Mouse (Mus musculus) c-Kit-positive CD71-negative TER-119-negative erythroid progenitor cells, embryonic 14.5 days (primary cell): ENCODE measurements around the gene Large1.
A peak's percentile ranks its signal among the peaks of the same experiment; 100 is the strongest.
"Not testable (repeated sequence)": the region's sequence is repeated elsewhere in the genome, so short reads cannot be mapped to it uniquely, and the experiment has no call there.

Source experiments
- DNase-seq: peaks from one replicate; pipeline ENCODE4 v3.0.0-alpha.2; 2013; ENCODE audit warnings: low read depth

Large1 gene

DNA sequence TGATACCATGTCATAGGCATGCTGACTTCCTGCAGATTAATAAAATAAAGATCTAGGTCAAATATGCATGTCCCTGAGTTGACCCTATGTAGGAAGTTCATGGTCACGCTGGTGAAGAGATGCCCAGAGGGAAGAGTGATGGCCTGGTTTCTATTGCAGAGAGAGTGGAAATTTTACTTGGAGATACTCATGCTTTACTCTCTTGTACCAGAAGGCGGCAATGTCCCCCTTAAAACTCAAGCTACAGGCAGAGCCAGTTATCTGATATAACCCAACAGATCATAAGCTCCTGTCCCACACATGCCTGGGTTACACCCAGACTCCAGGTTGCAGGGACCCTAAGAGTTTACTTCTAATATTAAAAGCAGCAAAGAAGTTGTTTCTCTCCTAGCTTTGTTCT, 345.9 kb downstream of the Large1 start:
- no peak for DNase-seq

DNA sequence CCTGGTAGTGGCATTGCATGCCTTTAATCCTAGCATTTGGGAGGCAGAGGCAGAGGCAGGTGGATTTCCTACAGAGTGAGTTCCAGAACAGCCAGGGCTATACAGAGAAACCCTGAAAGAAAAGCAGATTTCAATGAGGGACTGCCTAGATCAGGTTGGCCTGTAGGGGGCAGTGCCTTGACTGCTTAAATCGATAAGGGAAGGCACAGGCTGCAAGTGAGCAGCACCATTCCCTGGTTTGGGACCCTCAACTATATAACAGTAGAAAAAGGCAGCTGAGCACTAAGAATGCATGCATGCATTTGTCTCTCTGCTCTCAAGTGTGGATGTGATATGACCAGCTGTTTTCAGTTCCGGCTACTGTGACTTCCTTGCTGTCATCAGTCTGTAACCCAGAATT, 349.5 kb downstream of the Large1 start:
- peak; percentile 7 for DNase-seq

GRCm38 (mm10) chr8:72993831-72994230, 359.5 kb downstream of the Large1 start:
- no peak for DNase-seq

DNA sequence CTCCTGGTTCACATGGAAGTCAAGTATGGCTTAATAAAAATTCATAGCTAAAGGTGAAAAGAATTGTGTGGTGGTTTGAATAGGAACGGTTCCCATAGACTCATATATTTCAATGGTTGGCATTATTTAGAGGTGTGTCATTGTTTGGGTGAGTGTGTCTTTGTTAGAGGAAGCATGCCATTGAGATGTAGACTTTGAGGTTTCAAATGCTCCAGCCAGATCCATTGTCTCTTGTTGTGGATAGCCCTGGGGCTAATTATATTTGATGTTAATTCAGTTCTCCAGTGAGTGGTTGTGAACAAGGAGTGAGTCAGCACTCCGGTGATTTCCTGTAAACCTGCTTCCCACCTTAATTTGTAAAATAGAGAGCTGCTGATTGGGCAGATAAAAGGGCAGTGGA, 362.9 kb downstream of the Large1 start:
- DNase-seq, result no peak

- DNase-seq, result no peak
Measured at GRCm38 (mm10) chr8:72982832-72983231, 370.5 kb downstream of the Large1 start.

- DNase-seq, result no peak
Measured at GRCm38 (mm10) chr8:72955074-72955473, 398.3 kb downstream of the Large1 start.

DNA sequence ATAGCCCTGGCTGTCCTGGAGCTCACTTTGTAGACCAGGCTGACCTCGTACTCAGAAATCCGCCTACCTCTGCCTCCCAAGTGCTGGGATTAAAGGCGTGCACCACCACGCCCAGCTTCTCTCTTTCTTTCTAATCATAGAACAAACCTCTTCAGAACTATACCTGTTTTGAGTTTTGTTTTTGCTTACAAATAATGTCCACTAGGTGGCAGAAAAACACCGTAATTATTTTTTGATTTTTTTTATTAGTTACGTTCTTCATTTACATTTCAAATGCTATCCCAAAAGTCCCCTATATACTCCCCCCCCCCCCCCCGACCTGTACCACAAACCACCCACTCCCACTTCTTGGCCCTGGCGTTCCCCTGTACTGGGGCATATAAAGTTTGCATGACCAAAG, 411.9 kb downstream of the Large1 start:
- not testable (repeated sequence) for DNase-seq

DNA sequence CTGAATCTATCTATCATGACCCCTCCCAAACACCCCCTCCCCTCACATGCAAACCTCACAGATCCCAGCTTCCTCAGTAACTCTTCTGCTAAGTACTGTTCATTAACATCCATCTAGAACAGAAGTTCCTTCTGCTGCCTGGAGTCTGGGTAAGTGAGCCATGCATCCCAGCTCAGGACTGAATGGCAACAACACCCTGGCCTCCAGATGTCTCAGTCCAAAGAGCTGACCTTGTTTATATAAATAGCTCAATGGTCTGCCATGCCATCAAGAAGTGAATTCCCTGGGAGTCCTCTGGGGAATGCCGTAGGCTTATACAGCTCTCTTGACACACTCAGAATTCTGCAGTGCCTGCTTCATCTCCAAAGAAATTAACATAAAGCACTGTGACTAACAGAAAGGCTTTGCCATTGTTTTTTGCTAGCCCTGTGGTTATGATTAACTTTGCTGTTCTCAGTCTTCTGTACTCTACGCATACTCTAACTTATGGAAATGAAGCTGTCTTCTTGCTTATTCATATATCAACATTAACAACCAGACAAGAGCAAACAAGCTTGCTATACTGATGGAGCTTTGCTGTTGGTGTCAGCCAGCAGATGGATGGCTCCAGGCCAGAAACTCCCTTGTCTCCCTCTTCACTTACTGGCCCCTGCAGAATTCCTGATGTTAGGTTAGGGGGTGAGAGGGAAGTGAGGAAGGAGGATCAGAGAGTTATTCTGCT, 434.0 kb downstream of the Large1 start:
- no peak for DNase-seq

DNA sequence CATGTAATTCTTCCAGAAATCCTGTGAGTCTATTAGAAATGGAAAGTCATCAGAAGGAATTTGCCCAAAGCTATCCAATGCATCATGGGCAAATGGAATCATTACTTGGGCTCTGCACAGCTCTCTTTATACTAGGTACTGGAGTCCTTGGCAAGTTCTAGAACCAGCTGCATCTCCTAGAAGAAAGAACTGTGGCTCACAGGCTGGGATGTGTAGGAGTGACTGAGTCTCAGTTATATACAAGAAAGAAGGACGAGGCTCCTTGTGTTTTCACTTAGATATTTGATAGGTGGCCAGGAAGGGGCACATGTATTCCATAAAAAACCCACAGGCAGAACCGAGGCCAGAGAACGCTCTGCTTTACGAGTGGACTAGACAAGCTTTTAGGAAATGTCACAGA, 447.8 kb downstream of the Large1 start:
- no peak for DNase-seq

DNA sequence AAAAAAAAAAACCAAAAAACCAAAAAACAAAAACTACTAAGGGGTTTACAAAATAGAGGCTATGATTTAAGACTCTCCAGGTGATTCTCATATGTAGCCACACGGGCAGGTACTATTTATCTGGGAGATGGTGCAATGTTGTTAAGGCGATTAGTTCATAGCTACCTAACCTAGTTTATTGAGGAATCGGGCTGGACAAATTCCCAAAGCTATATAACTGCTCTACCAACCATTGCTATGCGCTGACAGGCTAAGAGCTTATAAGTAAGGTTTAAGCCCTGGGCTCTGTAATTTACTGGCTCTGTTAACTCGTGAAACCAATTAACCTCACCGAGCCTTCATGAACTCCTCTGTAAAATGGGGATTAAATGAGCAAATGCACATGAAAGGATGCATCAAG, 451.7 kb downstream of the Large1 start:
- DNase-seq, result no peak

DNA sequence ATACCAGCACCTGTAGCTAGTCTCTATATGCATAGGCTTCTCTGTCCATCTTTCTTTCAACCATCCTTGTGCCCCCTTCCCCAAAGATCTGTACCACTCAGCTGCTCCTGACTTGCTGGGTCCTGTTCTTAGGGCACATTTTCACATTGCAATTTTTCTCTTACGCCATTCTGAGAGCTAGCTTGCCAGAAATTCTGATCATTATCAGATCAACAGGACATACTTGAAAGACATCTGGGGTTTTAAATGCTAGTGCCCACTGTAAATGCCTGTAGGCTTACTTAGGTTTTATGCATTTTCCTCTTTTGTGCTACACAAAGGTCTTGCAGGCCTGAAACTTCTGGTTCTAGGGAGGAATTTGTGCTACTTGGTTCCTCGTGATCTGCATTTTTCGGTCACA, 454.0 kb downstream of the Large1 start:
- DNase-seq, result no peak

GRCm38 (mm10) chr8:72883033-72883432, 470.3 kb downstream of the Large1 start:
- no peak for DNase-seq

DNA sequence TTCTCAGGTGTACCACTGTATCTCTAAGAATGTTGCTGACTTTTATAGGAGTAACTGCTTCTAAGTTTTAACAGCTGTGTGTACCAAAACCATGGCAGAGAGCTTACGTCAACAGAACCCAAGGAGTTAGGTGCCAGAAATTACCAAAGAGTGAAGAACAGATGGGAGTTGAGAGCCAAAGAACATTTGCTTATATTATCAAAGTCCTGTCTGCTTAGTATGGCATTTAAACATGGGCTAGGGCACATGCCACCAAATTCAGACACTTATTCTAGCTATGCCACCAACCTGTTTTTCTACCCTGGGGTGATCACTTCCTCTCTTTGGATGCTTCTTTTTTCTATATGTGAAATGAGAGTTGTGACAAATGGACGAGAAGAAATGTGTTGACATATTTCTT, 479.9 kb downstream of the Large1 start:
- no peak for DNase-seq

GRCm38 (mm10) chr8:72846881-72847280, 506.5 kb downstream of the Large1 start:
- no peak for DNase-seq

DNA sequence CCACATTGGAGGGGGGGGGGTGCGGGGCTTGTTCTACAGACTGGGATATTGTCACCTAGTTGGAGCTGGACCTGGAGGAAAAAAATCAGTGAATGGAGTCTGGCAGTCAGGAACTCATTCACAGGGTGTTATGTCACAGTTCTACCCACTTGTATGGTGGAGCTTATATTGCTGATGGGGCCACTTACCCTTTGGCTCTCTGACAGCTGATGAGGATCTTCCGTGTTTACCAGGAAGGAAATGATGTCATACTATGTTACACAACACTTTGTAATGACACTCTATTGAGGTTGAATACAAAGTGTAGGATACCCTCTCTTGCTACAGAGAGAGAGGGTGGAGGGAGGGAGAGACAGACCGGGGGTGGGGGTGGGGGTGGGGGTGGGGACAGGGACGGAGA, 517.5 kb downstream of the Large1 start:
- DNase-seq, result no peak

DNA sequence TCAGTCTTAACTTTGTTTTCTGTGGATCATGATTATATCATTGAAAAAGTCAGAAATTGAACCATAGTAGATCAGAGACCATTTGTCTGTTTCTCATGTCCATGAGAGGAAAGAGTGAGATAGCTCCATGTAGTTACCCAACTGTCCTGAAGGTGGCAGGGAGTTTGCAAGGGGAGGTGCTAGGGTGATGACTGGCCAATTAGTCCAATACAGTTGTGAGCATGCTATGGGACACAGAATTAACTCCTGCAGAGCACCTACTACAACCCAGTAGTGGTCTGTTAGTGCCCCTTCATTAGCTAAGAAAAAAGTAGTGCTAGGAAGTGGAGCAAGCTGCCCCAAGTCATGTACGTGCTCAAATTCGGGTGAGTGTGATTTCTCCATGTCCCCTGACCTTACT, 520.2 kb downstream of the Large1 start:
- no peak for DNase-seq

GRCm38 (mm10) chr8:72832371-72832770, 521.0 kb downstream of the Large1 start:
- DNase-seq, result no peak

DNA sequence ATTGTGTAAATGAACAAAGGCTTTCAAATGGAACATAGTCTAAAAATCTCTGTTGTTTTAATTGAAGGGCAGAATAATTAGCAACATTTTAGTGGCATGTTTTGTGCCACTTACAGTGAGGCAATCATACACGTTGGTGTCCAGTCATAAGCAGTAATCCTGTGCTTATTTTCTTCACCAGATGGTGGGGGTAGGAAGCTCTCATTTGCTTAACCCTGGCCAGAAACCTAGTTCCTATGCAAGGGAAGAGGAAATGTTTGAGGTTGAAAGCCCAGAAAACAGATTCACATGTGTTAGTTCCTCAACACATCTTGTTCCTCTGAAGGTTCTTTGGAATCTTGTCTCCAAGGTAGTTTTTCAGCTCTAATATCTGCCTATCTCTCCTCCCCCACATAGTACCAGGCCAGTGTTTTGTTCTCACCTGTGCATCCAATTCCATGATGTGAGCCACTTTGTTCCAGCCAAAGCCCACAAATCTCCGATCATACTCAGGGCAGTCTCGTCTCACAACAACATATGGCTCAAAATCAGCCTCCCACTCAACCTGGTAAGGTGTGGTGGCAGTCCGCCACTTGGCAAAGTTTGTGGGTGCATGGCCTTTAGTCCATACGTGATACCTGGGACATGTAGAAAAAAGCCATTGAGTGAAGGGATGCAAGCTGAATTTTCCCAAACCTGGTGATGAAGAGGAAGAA, 535.5 kb downstream of the Large1 start:
- DNase-seq, result no peak

GRCm38 (mm10) chr8:72816679-72817078, 536.7 kb downstream of the Large1 start:
- DNase-seq, result no peak

DNA sequence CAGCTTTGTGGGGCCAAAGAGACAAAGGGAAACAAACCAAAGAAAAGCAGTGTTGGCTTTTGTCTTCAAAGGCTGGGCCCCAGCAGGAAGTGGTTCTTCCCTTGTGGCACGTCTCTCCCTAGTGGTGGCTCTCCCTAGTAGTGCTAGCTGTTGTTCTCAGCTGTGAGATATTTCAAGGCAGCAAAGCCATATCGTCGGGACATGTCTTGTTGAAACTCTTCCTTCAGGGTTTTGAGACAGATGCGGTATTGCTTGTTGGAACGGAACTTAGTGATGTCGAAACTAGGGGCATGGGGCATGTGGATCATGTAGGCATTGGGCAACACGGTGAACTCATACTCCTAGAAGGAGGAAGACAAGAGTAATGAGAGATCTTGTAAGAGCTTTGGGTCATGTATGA, 537.7 kb downstream of the Large1 start:
- peak; percentile 24 for DNase-seq

DNA sequence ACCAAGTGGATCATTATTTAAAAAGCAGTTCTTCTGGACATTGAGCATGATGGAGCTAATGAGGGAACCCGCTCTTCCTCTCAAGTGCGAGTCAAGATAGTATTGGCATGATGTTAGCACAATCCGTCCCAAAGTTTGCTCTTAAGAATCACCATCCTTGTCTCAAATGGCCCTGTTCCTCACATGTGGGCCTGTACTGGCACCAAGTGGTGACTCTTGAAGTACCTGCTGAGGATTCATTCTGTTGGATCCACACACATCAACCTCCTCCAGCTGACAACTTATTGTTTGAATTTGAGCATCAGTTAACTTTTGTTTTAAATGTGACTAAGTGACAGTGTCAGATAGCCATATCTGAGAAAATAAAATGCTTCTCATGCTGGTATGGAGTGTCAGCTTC, 540.6 kb downstream of the Large1 start:
- no peak for DNase-seq

GRCm38 (mm10) chr8:72801583-72801982, 551.8 kb downstream of the Large1 start:
- DNase-seq, result no peak

GRCm38 (mm10) chr8:72780644-72781043, 572.7 kb downstream of the Large1 start:
- no peak for DNase-seq

DNA sequence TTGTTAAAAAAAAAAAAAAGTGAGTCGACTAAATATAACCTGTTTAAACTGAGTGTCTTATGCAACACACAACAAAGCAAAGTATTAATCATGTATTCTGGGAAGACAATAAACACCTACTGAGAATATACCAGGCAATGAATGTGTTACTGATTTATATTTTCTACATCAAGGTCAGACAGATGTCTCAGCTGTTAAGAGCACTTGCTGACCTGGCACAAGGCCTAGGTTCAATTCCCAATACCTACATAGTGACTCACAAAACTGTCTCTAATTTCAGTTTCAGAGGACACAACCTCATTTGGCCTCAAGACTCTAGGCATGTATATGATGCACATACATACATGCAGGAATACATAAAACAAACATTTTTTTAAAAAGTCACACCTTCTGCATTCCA, 575.5 kb downstream of the Large1 start:
- DNase-seq, result no peak
